Mouse (Mus musculus): ENCODE results near the gene Hoxb6.
A peak's percentile ranks its signal among the peaks of the same experiment; 100 is the strongest.

Hoxb6 gene

DNA sequence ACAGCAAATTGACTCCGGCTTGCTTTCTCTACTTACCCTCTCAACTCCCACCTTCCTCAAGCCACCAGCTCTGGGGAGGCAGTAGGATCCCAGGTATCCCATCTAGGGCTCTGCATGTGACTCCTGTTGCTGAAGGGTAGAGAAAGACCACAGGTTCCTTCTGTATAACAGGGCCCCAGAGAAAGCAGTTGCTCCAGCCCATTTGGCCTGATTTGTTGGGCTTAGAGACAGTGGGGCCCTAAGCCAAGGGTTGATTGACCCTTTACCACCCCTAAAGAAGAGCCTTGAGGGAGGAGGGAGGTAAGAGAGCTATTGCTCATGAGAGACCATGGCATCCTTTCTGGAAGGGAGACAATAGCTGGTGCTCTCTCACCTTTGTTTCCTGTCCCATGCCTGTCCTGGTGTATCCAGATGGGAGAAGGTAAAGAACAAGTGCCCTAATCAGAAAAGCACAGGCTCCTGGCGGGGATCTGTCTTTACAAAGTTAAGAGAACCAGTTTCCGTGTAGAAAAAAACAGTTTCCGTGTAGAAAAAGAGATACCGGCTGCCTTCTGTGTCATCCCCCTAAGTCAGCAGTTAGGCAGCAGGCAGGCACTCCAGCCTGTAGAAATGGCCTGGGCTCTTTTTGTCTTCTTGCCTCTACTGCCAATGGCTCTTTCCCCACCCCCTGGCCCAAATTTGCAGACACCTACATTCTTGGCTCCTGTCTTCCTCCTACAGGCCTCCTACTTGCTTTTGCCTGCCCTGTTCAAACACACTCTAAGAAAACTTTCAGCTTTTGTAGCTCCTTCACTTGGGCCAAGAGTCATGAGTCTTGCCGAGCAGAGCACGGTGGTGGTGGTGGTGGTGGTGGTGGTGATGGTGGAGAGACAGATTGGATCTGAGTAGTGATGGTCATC, 46.9 kb downstream of the Hoxb6 start:
- no peak for DNase-seq

DNA sequence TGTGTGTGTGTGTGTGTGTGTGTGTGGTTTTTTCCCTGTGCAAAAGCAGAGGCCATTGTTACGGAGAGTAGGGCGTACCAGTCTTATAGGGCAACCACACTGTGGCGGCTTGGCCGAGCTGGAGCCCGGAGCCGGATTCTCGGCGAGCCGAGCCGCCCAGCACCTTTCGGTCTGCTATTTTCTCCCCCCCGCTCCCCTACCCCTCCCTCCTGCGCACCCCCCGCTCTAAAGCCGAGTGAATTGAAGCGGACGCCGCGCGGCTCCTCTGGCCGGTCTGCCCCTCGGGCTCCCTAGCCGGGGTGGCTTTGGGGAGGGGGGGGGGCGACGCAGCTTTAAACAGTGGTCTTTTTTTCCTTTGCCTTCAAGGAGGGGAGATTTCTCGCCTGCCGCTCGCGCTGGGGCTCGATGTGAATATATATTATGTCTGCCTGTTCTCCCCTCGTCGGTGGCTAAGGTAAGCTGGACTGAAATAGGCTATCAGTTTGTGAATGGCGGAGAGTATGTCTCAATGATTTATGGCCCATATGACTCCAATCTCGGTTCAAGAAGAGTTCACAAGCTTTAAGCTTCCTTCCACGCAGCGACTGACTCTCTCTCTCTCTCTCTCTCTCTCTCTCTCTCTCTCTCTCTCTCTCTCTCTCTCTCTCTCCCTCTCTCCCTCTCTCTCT, 48.6 kb downstream of the Hoxb6 start:
- DNase-seq: peak; percentile 70

DNA sequence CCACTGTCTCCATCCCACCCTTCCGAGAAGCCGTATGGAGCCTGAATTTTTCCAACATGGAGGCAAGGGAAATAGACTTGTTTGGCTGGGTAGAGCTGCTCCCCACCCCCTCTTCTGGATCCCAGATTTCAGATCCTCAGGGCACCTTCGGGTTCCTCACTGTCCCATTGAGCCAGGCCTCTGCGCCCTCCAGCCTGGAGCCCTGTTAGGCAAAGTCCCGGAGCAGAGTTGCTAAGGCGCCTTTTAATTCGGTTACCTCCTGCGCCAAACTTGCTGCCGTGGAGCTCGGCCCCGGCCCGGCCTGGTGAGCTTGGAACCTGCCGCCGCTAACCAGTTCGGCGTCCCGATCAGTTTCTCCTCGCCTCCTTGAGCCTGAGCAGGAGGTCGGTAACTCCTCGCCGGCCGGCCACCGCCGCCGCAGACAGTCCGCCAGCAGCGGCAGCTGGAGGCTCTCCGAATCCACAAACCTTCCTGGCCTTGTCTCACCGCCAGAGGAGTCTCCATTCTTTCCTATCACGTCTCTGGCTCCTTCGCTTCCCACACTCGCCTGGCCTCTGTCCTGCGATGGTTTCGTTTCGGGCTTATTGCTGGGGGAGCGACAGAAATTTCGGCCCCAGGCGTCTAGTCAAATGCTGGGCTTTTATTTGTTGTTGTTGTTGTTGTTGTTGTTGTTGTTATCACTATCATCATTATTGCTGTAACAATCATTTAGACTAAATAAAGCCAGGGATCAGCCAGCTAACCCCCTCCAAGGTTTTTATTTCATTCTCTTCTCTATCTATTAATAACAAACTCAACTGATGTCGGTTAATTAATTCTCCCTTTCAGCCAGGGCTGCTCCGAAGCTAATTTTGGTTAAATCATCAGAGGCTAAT, 49.7 kb downstream of the Hoxb6 start:
- peak; percentile 77 for DNase-seq

DNA sequence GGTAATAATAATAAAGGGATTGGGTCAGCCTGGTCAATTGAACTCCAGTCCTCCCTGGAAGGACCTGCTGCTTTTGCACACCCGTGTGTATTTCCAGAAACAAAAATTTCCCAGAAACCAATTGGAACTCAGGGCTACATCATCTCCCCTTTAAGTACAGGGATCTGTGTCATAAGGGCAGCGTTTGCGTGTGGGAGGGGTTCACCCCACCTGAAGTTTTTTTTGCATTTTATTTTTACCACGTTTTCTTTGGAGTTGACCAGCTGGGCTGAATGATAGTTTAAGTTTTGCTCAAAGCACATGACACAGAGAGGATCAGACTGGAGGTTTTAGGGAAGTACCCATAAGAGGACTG, 50.3 kb downstream of the Hoxb6 start:
- no peak for DNase-seq

DNA sequence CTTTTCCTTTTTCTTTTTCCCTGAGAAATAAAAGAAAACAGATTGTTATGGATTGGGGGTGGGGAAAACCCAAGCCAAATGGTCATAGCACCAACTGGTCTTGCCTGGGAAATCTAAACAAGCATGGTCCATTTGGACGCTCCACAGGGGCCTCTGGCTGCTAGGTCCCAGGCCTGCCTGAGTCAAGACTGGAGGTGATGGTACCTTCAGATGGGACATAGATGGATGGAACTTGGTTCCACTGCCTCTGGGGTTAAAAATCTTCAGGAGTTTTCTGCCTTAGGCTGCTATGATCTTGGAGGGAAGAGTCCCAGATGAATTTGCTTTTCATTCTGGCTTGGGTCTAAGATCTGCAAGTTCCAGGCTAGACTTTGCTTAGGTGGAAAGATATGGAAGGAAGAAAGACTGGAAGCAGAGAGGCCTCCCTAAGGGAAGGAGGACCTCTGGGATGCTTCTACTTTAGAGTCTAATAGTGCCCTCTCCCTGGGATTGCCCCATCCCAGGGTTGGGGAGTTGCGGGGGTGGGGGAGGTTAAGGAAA, 51.0 kb downstream of the Hoxb6 start:
- peak; percentile 21 for DNase-seq

DNA sequence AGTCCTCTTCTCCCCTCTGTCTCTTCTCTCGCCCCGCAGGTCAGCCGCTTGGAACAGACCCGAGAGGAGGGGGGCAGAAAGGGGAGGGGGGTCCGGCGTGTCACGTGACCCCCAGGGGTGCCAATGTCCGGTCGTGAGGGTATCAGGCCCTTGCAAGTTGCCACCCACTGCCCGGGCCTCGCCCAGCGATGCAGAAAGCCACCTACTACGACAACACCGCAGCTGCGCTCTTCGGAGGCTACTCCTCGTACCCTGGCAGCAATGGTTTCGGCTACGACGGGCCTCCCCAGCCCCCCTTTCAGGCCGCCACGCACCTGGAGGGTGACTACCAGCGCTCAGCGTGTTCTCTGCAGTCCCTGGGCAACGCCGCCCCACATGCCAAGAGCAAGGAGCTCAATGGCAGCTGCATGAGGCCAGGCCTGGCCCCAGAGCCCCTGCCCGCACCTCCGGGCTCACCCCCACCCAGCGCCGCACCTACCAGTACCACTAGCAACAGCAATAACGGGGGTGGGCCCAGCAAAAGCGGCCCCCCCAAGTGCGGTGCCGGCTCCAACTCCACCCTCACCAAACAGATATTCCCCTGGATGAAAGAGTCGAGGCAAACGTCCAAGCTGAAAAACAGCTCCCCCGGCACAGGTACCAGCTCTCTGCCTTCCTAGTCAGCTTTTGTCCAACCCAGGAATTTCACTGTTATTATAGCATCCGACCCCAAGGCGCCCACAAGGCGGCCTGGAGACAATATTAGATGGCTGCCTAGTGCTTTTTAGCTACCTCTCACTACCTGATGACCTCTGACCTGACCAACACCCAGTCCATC, 52.0 kb downstream of the Hoxb6 start:
- DNase-seq: peak; percentile 74

DNA sequence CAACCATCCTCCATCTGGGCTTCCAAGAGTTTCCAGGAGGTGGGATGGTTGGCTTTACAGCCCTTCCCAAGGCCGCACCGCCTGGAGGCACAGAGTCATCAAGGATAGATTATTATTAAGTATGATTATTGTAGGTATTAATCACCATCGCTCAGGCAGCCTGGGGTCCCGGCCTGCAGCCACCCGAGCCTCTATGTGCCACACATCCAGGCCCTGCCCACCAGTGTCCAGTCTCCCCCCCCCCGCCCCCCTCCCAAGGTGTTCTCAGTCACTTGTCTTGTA, 52.5 kb downstream of the Hoxb6 start:
- DNase-seq: no peak

DNA sequence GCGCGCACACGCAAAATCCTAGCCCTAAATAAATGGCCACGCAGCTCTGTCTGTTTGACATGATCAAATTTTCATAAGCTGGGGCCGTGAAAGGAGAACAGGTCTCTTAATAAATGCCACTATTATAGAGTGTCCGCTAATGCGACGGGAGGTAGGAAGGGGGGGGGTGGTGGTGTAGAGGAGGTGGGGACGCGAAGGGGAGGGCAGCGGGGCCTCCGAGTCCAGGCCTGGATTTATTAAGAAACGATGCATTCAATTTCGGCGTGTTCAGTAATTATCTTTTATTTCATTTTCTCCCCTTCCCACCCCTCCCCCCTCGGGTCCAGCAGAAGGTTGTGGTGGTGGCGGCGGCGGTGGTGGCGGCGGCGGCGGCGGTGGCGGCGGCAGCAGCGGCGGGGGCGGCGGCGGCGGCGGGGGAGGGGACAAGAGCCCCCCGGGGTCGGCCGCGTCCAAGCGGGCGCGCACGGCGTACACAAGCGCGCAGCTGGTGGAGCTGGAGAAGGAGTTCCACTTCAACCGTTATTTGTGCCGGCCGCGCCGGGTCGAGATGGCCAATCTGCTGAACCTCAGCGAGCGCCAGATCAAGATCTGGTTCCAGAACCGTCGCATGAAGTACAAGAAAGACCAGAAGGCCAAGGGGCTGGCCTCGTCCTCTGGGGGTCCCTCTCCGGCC, 53.1 kb downstream of the Hoxb6 start:
- peak; percentile 58 for DNase-seq

DNA sequence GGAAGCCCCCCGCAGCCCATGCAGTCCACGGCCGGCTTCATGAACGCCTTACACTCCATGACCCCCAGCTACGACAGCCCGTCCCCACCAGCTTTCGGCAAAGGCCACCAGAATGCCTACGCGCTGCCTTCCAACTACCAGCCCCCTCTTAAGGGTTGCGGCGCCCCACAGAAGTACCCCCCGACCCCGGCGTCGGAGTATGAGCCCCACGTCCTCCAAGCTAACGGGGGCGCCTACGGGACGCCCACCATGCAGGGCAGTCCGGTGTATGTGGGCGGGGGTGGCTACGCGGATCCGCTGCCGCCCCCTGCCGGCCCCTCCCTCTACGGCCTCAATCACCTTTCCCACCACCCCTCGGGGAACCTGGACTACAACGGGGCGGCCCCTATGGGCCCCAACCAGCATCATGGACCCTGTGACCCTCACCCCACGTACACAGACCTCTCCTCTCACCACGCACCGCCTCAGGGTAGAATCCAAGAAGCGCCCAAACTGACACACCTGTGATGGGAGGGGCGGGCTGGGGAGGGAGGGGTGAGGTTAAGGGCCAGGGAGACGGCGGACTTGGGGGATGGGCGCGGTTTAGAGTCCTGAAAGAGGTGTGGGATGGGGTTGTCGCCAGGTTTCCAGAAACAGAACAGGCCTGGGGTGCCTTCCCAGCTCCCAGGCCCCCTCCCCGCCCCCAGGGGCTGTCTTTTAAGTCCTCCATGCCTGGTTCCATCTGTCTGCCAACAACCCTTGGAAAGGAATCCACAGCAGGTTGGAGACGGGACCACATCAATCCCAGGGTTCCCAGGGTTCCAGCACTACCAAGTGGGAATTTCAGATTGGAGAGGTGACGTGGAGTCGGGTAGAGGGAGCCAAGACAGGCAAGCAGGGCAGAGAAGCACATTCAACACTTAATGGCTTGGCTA, 53.9 kb downstream of the Hoxb6 start:
- DNase-seq: peak; percentile 75

DNA sequence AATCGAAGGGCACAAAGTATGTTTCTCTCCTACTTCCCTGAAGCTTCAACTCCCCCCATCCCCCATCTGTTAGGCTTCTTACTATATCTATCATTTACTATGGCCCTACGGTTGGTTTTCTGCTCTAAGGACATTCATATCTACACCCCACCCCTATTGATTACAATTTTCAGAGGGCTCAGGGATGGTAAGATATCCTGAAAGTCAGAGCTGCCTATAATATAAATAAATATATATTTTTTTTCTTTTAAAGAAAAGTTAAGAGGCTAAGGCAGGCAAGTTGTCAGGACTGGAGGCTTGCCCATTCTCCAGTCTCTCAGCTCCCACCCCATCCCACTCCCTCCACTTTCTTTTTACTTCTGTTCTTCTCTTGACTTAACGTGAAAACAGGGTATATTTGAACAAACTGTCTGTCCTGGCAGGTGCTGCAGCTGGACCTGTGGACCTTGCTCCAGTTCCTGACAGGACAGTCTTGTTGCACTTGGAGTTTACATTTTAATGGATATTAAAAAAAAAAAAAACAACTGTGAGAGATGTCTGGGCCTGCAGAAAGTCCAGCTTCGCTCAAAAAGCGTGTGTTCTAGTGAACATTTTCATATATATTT, 54.7 kb downstream of the Hoxb6 start:
- DNase-seq: peak; percentile 60

DNA sequence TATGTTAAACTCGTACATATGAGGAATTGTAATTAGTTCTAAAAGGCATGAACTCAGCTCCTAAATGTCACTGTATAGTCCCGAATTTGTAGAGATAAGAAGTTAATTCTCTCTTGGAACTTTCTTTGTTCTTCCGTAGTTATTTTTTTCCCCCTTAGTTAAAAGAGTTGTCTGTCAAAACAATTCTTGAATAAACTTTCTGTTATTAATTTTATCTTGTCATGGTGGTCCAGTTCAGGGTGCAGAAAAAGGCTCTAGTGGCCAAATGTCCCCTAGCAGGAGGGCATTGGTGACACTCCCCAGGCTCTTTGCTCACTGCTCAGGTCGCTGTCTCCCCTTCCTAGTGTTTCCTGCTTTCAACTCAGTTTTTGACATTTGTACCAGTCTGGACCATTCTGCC, 55.4 kb downstream of the Hoxb6 start:
- no peak for DNase-seq

DNA sequence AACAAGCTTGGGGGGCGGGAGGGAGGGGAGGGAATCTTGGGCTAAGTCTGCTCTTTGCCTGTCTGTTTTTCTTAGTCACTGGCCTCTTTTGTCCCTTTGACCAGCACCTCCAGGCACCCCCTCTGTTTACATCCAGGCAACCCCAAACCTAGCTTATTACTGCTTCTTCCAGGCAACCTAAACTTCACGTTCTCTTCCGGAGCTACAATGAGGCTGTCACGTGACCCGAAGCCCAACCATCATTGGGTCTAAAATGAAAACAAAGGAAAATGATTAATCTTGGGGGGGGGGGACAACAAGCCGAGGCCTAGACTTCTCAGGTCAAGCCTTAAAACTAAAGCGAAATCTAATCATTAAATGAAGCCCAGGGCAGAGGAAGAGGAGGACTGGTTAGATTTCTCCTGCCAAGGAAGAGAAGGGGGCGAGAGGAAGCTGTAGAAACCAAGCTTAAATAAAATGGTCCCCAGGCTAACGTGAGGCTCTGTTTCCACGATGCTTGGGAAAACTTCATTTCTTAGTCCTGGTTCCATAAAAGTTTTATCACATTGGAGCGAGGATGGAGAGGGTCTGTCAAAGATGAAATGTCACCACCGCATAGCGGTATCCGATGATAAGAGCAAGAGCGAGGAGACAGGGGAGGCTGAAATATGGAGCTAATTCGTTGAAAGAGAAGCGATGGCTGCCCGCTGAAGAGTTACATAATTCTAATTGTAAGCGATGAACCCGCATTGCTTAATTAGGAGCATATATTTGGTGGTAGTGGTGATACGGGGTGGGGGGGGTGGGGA, 56.1 kb downstream of the Hoxb6 start:
- peak; percentile 86 for DNase-seq

DNA sequence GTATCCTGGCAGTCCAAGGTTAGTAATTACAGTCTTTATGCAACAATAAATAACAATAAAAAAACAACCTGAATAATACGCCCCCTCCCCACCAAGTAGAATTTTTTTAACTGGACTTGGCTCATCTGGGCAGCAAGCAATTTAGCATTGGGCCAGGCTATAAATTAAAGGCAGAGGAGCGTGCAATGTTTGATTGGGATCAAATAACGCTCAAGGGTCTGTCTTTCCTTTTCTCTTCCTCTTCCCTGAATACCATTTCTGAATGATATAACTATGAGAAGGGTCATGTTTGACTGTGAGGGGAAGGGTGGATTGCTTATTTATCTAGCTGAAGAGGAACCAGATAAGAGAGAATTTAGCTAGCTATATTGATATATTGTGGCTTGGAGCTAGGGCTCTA, 56.7 kb downstream of the Hoxb6 start:
- DNase-seq: peak; percentile 4

DNA sequence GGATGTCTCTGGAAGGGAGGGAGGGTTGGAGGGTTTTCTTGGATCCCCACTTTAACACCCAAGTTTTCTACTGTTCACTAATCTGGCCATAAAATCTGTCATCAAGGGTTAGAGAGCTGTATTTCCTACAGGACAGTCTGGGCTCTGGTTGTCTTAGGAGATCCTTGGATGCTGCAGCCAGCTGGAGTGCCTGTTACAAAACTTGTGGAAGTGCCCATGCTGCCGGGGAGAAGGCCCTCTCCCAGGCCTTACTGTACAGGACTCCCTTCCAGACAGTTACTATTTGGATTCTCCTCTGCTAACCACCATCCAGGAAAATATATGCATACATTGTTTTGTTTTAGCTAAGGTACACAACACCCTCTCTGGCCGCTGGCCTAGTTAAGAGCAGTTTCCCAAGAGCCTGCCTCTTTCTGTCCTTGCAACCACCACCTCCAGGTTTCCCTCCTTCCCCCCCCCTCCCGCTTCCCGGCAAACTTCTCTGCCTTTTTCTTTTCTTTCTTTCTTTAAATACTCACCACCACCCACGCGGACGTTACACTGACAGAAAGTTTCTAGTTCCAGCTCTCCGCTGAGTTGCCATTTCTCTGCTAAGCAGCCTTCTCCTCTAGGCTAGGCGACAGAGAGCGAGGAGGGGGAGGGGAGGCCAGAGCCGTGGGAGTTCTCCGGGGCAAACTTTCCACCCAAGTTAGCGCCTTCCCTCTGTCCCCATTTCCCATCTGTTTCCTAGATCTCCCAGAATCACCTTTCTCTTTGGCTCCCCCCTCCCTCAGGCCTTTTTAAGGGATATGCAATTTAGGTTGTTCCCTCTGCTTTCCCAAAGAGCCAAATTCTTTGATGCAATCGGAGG, 57.4 kb downstream of the Hoxb6 start:
- peak; percentile 69 for DNase-seq

DNA sequence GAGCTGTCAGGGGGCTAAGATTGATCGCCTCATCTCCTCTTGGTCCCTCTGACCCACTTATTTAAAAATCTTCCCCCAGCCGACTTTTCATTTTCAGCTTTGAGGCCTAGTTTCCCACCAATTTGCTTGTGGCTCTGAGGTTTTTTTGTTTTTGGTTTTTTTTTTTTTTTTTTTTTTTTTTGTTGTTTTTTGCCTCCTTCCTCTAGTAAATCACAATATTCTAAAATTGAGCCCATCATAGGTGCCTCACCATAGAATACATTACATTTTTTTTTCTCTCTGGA, 58.0 kb downstream of the Hoxb6 start, which contains the start of gene Hoxb2:
Gene Hoxb2, plus strand, starts transcription at position 185 of the 284 bp plus-strand sequence.
- no peak for DNase-seq

DNA sequence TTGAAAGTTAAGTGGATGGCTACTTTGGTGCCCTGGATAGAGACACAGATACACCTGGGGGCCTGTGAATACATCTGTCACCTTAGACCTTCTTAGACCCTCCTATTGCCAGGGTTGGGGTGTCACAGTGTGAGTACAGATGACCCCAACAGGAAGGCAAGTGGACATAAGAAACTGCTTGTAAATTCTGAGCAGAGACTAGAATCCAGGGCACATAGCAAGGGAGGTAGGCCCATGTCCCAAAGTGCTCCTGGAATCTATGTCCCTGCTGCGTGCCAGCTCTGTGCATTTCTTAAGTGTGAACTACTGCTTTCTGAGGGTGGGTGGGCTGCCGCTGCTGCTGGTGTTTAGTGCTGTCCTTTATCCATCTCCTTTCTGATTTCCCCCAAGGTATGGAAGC, 58.5 kb downstream of the Hoxb6 start:
- DNase-seq: no peak
